Mouse (Mus musculus): ENCODE results near the gene Trak2. TPM values are rescaled to one million over a fixed set of nuclear protein-coding genes. Genes with fewer than 3 reads are reported as not detected.

The Trak2 gene
- polyA plus RNA-seq, 1 experiment from 2014 or later: 29.6 TPM

DNA sequence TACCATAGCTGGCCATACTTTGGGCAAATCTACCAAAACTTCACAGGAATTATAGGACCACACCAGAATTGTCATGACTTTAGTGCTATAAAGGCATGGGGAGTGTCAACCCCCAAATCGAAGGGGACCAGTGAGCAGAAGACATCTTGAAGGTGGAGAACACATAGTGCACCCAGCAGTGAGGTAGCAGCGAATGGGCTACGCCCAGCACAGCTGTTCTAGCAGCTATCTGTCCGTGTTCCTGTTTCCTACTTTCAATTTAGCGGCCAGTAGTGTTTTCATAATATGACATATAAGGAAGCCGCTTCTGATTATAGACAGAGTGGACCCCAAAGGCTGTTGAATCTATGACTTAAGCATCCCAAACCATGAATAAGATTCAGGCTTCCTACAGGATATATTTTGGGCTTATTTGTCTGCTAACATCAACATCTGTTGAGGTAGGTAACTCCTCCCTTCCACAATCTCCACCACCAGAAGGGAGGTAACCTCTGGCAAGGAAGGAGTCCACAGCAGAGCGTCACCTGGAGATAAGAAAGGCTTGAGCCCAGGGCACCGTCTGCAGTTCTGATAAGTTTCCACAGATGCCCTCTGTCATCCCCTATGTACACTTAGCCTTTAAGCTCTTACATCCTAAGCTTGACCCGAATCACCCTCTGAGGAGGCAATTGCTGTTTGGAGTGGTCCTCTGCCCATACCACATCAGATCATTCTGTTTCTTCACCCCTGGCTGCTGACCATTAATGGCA lies 19.4 kb downstream of the Trak2 start:
- no peak for ATAC-seq (replicated peaks; ENCODE audit: insufficient number of reproducible peaks, insufficient read depth, low FRiP score, low read depth)
- Histone ChIP-seq H3K9me3 (replicated peaks) (no peaks in the 10 kb centered on the region), H3K36me3 (no peaks in the 10 kb centered on the region), H3K27me3 (no peaks in the 10 kb centered on the region), H3K4me3 (no peak overlapping the region), H3K4me1 (replicated peaks) (peaks cover 75% of the 10 kb centered on the region), H3K4me2 (no peak overlapping the region), H3K9ac (no peak overlapping the region), H3K27ac (0 out of 2 replicates have a peak overlapping the region, but pooled peaks have one; percentile 7)
- WGBS: 53% methylated on average over 9 of the region's 9 CpGs

DNA sequence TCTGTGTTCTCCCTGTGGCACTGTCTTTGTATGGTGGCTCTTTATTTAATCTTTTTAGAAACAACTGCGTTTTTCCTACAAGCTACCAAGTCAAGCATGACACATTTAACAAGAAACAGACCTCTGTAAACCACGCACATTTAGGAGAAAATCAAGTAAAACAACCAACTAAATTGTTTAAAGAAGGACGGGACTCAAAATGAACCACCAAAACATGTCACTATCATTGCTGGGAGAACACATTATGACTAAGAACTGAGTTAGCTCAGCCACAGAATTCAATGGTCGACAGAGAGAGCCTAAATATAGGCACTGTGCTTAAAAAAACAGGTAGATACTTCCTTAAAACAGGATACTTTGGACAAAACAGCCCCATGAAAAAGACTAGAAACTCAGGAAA lies 20.2 kb downstream of the Trak2 start:
- 36% methylated on average over 4 of the region's 4 CpGs for WGBS
- Histone ChIP-seq H3K36me3 (no peaks in the 10 kb centered on the region), H3K9ac (no peak overlapping the region), H3K4me3 (no peak overlapping the region), H3K4me2 (no peak overlapping the region), H3K4me1 (replicated peaks) (peaks cover 72% of the 10 kb centered on the region), H3K27ac (no peak overlapping the region), H3K27me3 (no peaks in the 10 kb centered on the region), H3K9me3 (replicated peaks) (no peaks in the 10 kb centered on the region)
- no peak for ATAC-seq (replicated peaks; ENCODE audit: insufficient number of reproducible peaks, insufficient read depth, low FRiP score, low read depth)

DNA sequence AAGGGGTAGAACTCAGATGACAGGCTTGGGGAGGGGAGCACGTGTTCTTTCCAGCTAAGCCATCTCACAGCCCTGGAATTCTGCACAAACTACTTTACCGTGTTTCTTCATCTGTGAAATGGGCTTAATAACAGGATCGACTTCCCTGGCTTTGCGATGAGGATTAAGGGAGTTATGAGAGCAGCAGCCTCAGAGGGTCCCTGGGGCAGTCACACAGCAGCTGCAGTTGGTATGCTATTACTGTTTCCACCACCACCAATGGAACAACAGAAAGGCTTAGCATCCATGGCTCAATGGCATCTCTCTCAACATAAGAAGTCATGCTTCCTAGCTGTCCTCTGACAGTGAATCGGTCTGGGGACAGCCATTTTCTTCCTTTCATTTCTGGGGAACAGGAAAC lies 20.7 kb downstream of the Trak2 start:
- 85% methylated on average over 5 of the region's 5 CpGs for WGBS
- Histone ChIP-seq H3K9ac (no peak overlapping the region), H3K4me2 (no peak overlapping the region), H3K9me3 (replicated peaks) (no peaks in the 10 kb centered on the region), H3K4me3 (no peak overlapping the region), H3K4me1 (replicated peaks) (peaks cover 70% of the 10 kb centered on the region), H3K36me3 (no peaks in the 10 kb centered on the region), H3K27me3 (no peaks in the 10 kb centered on the region), H3K27ac (peak overlapping the region; percentile 83; the same call in 1 of the 2 replicates)
- no peak for ATAC-seq (replicated peaks; ENCODE audit: insufficient number of reproducible peaks, insufficient read depth, low FRiP score, low read depth)

DNA sequence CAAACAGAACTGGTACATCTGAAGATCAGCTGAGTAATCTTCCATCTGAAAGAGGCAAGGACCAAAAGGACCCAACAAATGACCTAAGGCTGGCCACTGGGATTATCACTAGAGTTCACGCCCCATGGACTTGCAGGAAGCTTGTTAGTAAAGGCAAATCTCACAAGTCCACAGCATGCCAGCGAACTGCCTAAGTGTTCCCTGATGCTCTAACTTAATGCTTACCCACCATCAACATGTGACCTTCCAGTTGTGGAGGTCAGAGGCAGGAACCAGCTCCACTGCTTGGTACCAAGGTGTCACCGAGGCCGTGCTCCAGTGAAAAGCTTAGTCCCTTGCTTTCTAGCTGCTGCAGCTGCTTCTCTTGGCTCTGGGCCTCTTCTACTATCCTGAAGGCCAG lies 21.4 kb downstream of the Trak2 start:
- Histone ChIP-seq H3K9me3 (replicated peaks) (no peaks in the 10 kb centered on the region), H3K4me3 (no peak overlapping the region), H3K9ac (no peak overlapping the region), H3K27ac (peak overlapping the region; percentile 83), H3K27me3 (no peaks in the 10 kb centered on the region), H3K4me1 (replicated peaks) (peaks cover 64% of the 10 kb centered on the region), H3K4me2 (no peak overlapping the region), H3K36me3 (no peaks in the 10 kb centered on the region)
- no peak for ATAC-seq (replicated peaks; ENCODE audit: insufficient number of reproducible peaks, insufficient read depth, low FRiP score, low read depth)
- WGBS: 60% methylated on average over 4 of the region's 4 CpGs

DNA sequence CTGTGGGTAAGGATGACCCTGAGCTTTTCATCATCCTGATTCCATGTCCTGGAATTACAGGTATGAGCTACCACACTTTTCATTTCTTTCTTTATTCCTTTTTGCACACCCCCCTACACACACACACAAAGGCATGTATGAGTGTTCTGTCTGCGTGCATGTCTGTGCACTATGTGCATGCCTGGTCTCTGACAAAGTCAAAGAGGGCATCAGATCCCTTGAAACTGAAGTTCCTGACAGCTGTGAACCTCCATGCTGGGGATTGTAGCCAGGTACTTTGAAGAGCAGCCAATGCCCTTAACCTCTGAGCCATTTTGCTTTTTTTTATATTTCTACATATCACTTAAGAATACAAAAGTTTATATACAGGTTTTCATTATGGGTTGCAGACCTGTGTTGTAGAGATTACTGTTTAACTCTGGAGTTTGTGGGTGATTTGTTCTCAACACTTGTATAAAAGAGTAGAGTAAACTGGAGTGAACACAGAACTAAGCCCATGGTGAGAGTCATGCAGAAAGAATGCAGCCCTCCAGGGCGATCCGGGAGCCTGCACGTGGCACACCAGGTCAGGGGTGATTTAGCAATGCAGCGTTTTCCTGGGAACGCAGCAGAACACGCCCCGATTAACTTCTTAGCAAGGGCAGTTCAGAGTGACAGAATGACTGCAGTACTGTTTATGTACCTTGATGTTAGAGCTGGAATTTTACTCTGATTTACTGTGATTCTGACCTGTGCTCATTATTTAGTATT lies 22.2 kb downstream of the Trak2 start:
- WGBS: 12% methylated on average over 8 of the region's 8 CpGs
- H3K4me2 ChIP-seq: peak overlapping the region; percentile 17; the same call in 1 of the 2 replicates
- H3K27ac ChIP-seq: peak overlapping the region; percentile 83
- no peaks in the 10 kb centered on the region for H3K27me3 ChIP-seq
- H3K9ac ChIP-seq: no peak overlapping the region
- H3K4me3 ChIP-seq: no peak overlapping the region
- peaks cover 3% of the 10 kb centered on the region for H3K36me3 ChIP-seq
- H3K4me1 ChIP-seq (replicated peaks): peaks cover 67% of the 10 kb centered on the region
- peak; percentile 66 for ATAC-seq (replicated peaks; ENCODE audit: insufficient number of reproducible peaks, insufficient read depth, low FRiP score, low read depth)
- H3K9me3 ChIP-seq (replicated peaks): no peaks in the 10 kb centered on the region

DNA sequence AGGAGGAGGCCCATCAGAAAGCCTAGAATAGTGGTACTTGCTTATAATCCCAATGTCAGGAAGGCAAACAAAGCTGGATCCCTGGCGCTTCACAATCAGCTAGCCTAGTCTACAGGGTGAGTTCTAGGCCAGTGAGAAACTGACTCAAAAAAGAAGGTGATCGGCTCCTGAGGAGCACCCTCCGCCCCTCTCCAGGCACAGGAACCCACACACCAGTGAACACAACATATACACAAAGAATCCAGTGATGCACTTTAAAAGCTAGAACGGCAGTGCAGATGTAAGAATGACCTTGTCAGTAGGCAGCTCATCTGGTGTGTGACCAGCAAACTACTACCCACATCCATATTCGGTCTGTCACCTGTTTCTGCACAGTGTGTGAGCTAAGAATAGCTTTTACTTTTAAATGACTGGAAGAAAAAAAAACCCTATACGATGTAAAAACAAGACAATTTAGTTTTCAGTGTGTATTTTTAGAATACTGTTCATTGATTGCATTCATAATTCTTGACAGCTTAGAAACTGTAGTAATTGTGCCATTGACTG lies 23.6 kb downstream of the Trak2 start:
- no peak overlapping the region for H3K9ac ChIP-seq
- peaks cover 16% of the 10 kb centered on the region for H3K36me3 ChIP-seq
- H3K4me2 ChIP-seq: no peak overlapping the region
- H3K27ac ChIP-seq: peak overlapping the region; percentile 76
- no peak for ATAC-seq (replicated peaks; ENCODE audit: insufficient number of reproducible peaks, insufficient read depth, low FRiP score, low read depth)
- H3K27me3 ChIP-seq: no peaks in the 10 kb centered on the region
- peaks cover 59% of the 10 kb centered on the region for H3K4me1 ChIP-seq (replicated peaks)
- H3K4me3 ChIP-seq: no peak overlapping the region
- WGBS: 54% methylated on average over 6 of the region's 6 CpGs
- H3K9me3 ChIP-seq (replicated peaks): no peaks in the 10 kb centered on the region

DNA sequence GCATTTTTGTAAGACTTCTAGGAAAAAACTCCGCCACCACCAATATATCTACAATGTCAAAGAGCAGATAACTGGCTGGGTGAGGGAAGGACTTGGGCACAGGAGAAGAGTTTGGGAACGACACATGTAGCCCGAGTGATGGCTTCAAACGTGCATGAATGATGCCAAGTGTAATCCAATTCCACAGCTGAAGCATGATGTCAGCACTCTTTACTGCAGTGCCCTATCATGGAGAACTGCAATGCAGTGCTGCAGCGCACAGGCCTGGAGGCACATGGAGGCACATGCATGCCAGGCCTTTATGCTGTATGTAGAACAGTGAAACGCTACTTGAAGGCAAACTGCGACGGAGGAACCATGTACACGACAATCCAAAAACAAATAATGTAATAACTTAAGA lies 26.5 kb downstream of the Trak2 start:
- WGBS: 71% methylated on average over 9 of the region's 9 CpGs
- H3K9ac ChIP-seq: no peak overlapping the region

DNA sequence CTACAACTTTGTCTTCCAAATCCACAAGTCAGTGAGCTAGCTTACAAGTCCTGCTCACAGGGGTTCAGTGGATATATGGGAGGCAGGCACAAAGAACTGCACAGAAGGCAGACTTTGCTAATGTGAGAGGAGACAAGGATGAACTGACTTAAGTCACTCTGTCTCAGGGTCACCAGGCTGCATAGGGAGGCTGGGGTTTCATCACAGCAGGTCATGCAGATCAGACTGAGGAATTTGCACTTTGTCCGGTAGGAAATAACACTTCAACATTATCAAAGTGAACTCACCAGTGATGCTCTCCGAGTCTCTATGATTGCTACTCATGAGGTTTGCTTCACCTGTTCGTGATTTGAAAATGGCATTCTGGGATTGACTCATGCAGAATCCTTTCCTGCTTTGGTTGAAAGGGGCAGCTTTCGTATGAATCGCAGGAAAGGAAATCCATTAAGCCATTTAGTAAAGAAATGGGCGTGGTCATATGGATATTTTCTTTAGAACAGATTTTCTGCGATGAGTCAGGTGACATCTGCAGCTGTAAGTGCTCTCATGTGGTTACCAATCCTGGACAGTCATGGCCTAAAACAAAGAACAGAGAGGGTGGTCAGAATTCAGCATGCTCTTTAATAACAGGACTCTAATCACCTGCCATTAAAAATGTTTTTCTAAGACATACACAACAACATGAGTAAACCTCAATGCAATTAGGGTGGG lies 27.1 kb downstream of the Trak2 start:
- no peaks in the 10 kb centered on the region for H3K9me3 ChIP-seq (replicated peaks)
- H3K4me3 ChIP-seq: no peak overlapping the region
- H3K36me3 ChIP-seq: peaks cover 18% of the 10 kb centered on the region
- peak overlapping the region; percentile 37 for H3K27ac ChIP-seq
- no peaks in the 10 kb centered on the region for H3K27me3 ChIP-seq
- no peak overlapping the region for H3K9ac ChIP-seq
- no peak for ATAC-seq (replicated peaks; ENCODE audit: insufficient number of reproducible peaks, insufficient read depth, low FRiP score, low read depth)
- 78% methylated on average over 7 of the region's 7 CpGs for WGBS
- H3K4me1 ChIP-seq (replicated peaks): peaks cover 26% of the 10 kb centered on the region
- H3K4me2 ChIP-seq: no peak overlapping the region

More for the DNA sequence above, 26.5 kb downstream of the Trak2 start:
- Histone ChIP-seq H3K36me3 (peaks cover 18% of the 10 kb centered on the region), H3K4me3 (no peak overlapping the region), H3K4me2 (no peak overlapping the region), H3K9me3 (replicated peaks) (no peaks in the 10 kb centered on the region), H3K27me3 (no peaks in the 10 kb centered on the region), H3K4me1 (replicated peaks) (peaks cover 32% of the 10 kb centered on the region), H3K27ac (peak overlapping the region; percentile 37; the same call in 1 of the 2 replicates)
- ATAC-seq (replicated peaks; ENCODE audit: insufficient number of reproducible peaks, insufficient read depth, low FRiP score, low read depth): 0 out of 2 replicates have a peak, but pooled peaks have one; percentile 48

DNA sequence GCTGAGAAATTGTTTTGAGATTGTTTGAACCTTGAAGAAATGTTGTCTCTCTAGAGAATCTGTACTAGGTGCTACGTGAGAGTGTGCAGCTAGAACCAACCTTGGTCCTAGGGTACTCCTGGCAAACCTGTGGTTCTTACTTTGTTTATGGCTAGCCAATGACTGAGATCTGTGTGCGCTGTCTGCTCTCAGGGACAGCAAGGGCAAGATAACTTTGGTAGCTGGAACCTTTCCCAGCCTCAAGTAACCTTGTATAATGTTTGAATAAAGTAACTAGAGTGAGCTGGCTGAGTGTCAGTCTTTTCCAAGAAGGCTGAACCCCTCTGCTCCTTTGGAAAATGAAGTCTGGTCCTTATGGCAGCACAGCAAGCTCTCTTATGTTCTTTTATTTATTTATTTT lies 27.7 kb downstream of the Trak2 start:
- WGBS: 64% methylated on average over 2 of the region's 2 CpGs
- ATAC-seq (replicated peaks; ENCODE audit: insufficient number of reproducible peaks, insufficient read depth, low FRiP score, low read depth): no peak
- Histone ChIP-seq H3K4me2 (no peak overlapping the region), H3K27me3 (no peaks in the 10 kb centered on the region), H3K27ac (peak overlapping the region; percentile 37), H3K9me3 (replicated peaks) (no peaks in the 10 kb centered on the region), H3K36me3 (peaks cover 18% of the 10 kb centered on the region), H3K4me3 (no peak overlapping the region), H3K4me1 (replicated peaks) (peaks cover 21% of the 10 kb centered on the region), H3K9ac (no peak overlapping the region)

DNA sequence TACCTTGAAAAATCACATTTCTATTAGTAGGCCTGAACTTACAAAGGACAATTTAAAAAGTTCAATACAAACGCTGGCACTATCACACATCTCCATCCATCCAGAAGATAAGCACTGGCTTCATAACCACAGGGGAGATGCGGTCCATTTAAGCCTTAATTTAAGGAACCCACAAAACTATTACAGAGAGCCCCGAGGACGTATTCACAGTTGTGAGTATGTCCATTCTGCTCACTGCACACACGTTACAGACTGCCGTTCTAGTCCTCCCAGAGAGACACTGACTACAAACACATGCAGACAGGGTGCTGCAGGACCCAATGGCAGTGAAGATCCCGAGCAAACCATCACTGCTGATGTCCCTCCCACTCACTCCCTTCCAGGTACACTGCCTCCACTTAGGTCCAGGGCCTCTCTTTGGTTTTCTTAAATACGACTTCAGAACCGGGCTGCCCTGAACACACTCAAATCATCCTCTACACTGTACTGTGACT lies 35.6 kb downstream of the Trak2 start:
- H3K4me1 ChIP-seq (replicated peaks): no peaks in the 10 kb centered on the region
- no peak overlapping the region for H3K27ac ChIP-seq
- no peak overlapping the region for H3K4me3 ChIP-seq
- no peak overlapping the region for H3K4me2 ChIP-seq
- peaks cover 14% of the 10 kb centered on the region for H3K36me3 ChIP-seq
- no peak overlapping the region for H3K9ac ChIP-seq
- 93% methylated on average over 9 of the region's 9 CpGs for WGBS
- ATAC-seq (replicated peaks; ENCODE audit: insufficient number of reproducible peaks, insufficient read depth, low FRiP score, low read depth): no peak
- H3K9me3 ChIP-seq (replicated peaks): no peaks in the 10 kb centered on the region
- no peaks in the 10 kb centered on the region for H3K27me3 ChIP-seq
